Mouse (Mus musculus) embryonic facial prominence, embryonic 11.5 days (tissue): ENCODE measurements around the gene Far2. TPM values are rescaled to one million over a fixed set of nuclear protein-coding genes. Genes with fewer than 3 reads are reported as not detected.

Experiments
- ATAC-seq: fragments of 200-750 bp; cut with Nextera tagmentation; replicated peaks from 2 replicates; pipeline ENCODE4 v1.8.0; 2017; ENCODE audit warnings: low read depth; ENCODE audit not compliant: insufficient number of reproducible peaks, low FRiP score, low TSS enrichment
- DNase-seq: peaks from one replicate; pipeline ENCODE4 v3.0.0-alpha.2; 2015; ENCODE audit warnings: low spot score
- H3K27ac ChIP-seq: fragments of 300-500 bp; sonication (generic); replicated peaks from 2 replicates; pipeline ENCODE4 v1.5.1; 2014; ENCODE audit warnings: mild to moderate bottlenecking, low read depth, low read length, control low read depth
- H3K27me3 ChIP-seq: fragments of 300-500 bp; sonication (generic); 2 replicates; pipeline ENCODE4 v1.6.1; 2014; ENCODE audit warnings: mild to moderate bottlenecking, low read length, moderate library complexity, mixed read lengths; ENCODE audit not compliant: control insufficient read depth, insufficient read depth
- H3K36me3 ChIP-seq: fragments of 300-500 bp; sonication (generic); replicated peaks from 2 replicates; pipeline ENCODE4 v1.6.1; 2014; ENCODE audit warnings: low read depth, mild to moderate bottlenecking, low read length, moderate library complexity, mixed read lengths; ENCODE audit not compliant: control insufficient read depth, insufficient read depth
- H3K4me1 ChIP-seq: fragments of 300-500 bp; sonication (generic); 2 replicates; pipeline ENCODE4 v1.6.1; 2014; ENCODE audit warnings: low read length, mixed read lengths; ENCODE audit not compliant: control insufficient read depth, insufficient read depth
- H3K4me2 ChIP-seq: fragments of 300-500 bp; sonication (generic); 2 replicates; pipeline ENCODE4 v1.6.1; 2014; ENCODE audit warnings: low read depth, mild to moderate bottlenecking, control low read depth, low read length, moderate library complexity
- H3K4me3 ChIP-seq: fragments of 300-500 bp; sonication (generic); 2 replicates; pipeline ENCODE4 v1.5.1; 2014; ENCODE audit warnings: low read depth, low read length, control low read depth
- H3K9ac ChIP-seq: fragments of 300-500 bp; sonication (generic); replicated peaks from 2 replicates; pipeline ENCODE4 v1.6.1; 2014; ENCODE audit warnings: mild to moderate bottlenecking, control low read depth, low read length
- H3K9me3 ChIP-seq: fragments of 300-500 bp; sonication (generic); replicated peaks from 2 replicates; pipeline ENCODE4 v1.6.1; 2016; ENCODE audit warnings: mild to moderate bottlenecking, low read length, inconsistent platforms, mixed read lengths; ENCODE audit not compliant: control insufficient read depth
- WGBS: fragments of 180-500 bp; shearing (Covaris S2); extraction: QIAGEN DNeasy Blood & Tissue Kit; methylation state at CpG from one replicate; pipeline ENCODE4 v1.1.7; 2014; 5-methylcytosine and 5-hydroxymethylcytosine counted together
- polyA plus RNA-seq: library from polyadenylated mRNA; unstranded; fragments of >200 nt; fragmentation: Nextera tagmentation; extraction: Ambion mirVana; gene quantifications from 2 replicates; pipeline ENCODE4 v1.2.1, GENCODE M21; 2014

The Far2 gene
- 2.0 and 2.4 TPM in 2 replicates for polyA plus RNA-seq

DNA sequence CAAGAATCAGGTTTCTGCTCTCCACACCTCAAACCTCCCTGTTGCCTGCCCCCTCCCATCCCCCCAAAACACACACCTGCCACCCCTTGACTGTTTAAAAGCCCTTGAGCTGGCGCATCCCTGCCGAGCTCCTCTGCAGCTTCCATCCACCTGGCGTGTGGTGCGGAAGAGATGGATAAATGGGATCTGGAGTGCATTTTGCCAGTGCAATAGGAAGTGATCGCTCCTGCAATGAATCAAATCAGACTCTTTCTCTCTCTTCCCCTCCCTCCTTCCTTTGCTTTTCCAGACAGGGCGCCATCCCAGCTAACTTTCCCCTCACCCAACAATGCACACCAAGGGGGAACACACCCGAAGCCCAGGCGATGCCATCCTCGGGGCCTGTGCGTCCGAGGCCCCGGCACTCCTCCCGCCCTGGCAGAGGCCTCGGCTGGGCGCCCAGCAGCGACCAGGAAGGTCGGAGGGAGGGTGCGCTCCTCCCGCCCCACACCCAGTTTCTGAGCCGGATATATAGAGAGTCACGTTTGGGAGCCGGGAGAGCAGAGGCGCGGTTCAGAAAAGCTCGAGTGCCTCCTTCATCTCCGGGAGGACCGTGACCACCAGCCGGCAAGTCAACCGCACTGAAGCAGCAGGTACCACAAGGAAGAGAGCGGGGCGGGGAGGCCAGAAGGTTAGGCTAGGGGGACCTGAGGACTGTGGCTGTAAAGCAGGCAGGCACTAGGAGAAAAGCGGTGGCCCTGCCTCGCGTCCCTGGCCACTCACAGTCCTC lies at the start of gene Far2:
TSS of gene Far2 (plus strand) at position 379 of the 769 bp plus-strand sequence.
- no peaks in the 10 kb centered on the region for H3K9me3 ChIP-seq
- peak within 1 kb of the TSS; percentile 65 for H3K4me2 ChIP-seq
- peaks cover 8% of the 10 kb centered on the region for H3K27me3 ChIP-seq
- WGBS, result 3% methylated on average over 34 of the region's 34 CpGs
- peak within 1 kb of the TSS; percentile 53 for H3K9ac ChIP-seq
- peak; percentile 16 for DNase-seq
- H3K4me1 ChIP-seq, result no peaks in the 10 kb centered on the region
- no peak for ATAC-seq
- H3K27ac ChIP-seq, result no peak within 1 kb of the TSS
- peak within 1 kb of the TSS; percentile 32 for H3K4me3 ChIP-seq
- H3K36me3 ChIP-seq, result no peaks in the 10 kb centered on the region

DNA sequence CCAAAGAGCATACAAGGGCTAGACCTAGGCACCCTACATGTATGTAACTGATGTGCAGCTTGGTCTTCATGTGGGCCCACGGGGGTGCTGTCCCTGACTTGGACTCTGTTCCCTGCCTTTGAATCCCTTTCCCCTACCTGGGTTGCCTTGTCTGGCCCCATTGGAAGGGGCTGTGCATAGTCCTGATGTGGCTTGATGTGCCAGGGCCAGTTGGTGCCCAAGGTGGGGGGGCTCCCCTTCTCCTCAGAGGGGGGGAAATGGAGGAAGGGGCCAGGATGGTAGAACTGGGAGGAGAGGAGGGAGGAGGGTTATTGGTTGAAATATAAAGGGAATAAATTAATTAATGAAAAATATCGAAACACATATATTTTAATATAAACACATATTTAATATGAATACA lies 46.6 kb upstream of the Far2 start:
- Histone ChIP-seq H3K36me3 (no peaks in the 10 kb centered on the region), H3K9ac (no peak overlapping the region), H3K9me3 (no peaks in the 10 kb centered on the region), H3K4me3 (no peak overlapping the region), H3K4me1 (no peaks in the 10 kb centered on the region), H3K27me3 (no peaks in the 10 kb centered on the region), H3K27ac (no peak overlapping the region), H3K4me2 (no peak overlapping the region)
- ATAC-seq (no peak), DNase-seq (no peak)
- 86% methylated on average over 2 of the region's 2 CpGs for WGBS

DNA sequence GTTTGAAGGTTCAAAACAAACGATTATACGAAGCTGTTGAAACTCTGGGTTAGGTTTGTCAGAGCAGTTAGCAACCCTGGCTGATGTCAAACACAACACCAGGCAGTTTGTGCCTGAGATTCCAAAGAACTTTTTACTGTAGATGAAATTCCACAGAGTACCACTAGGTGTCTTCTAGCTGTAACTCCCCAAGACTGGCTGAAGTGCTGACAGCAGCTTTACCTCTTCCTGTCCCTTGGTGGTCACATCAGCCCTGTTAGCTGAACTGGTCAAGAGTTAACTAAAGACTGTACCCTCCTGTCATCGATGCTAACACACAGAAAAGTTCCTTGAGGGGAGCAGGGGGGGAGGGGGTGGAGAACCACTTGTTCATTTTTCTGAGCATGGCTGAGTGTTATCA lies 46.0 kb upstream of the Far2 start:
- Histone ChIP-seq H3K4me2 (no peak overlapping the region), H3K36me3 (no peaks in the 10 kb centered on the region), H3K27me3 (no peaks in the 10 kb centered on the region), H3K9ac (no peak overlapping the region), H3K9me3 (no peaks in the 10 kb centered on the region), H3K27ac (no peak overlapping the region), H3K4me1 (no peaks in the 10 kb centered on the region), H3K4me3 (no peak overlapping the region)
- 44% methylated on average over 3 of the region's 3 CpGs for WGBS
- 0 out of 2 replicates have a peak, but pooled peaks have one; percentile 52 for ATAC-seq
- peak; percentile 65 for DNase-seq

DNA sequence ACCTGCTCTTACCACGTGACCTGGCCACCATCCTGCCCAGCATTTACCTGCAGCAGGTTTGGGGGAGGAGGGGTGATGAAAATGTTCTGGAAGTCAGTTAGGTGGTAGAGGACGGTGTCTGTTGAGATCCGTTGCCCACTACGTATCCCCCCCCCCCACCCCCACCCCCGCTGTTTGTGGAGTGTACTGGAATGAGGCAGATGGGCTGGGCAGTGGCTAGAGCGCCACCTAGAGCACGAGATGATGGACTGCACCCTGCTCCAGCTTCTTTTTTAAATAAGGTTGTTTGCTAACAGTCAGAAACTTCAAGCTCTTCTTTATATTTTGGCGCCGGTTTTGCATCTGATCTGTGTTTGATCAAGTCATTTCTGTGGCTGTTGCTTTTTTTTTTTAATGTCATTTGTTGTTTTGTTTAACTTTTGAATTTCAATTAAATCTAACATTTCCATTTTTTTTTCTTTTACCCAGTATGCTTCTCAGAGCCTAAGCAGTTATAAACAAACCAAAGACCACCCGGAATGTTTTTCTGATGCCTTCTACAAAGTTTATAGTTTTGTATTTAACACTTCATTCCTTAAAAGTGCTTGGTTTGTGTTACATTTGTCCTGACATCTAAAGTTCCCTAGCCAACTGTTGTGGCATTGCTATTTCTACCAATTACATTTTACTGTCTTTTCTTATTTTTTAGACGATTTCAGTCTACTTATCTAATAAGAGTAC lies 40.8 kb upstream of the Far2 start:
- Histone ChIP-seq H3K27ac (no peak overlapping the region), H3K9me3 (no peaks in the 10 kb centered on the region), H3K9ac (no peak overlapping the region), H3K4me1 (no peaks in the 10 kb centered on the region), H3K27me3 (no peaks in the 10 kb centered on the region), H3K4me2 (no peak overlapping the region), H3K4me3 (no peak overlapping the region), H3K36me3 (no peaks in the 10 kb centered on the region)
- DNase-seq (no peak), ATAC-seq (no peak)
- WGBS, result 77% methylated on average over 11 of the region's 11 CpGs

DNA sequence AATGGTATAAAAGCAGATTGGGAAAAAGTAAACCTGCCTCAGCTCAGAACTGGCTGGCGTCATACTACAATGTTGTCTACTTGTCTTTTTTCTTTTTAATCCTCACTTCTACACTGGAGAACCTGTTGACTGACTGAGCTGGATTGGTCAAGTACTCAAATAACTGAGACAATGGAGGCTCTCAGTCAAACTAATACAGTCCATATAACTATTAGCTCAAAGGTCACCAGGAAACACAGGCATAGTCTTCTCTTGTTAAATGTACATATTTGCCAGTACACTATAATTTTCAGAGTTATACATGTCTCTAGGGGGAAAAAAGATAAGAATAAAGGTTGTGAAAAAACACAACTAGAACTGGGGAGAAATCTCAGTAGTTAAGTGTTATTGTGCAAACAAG lies 6.3 kb upstream of the Far2 start:
- Histone ChIP-seq H3K4me1 (no peaks in the 10 kb centered on the region), H3K27me3 (no peaks in the 10 kb centered on the region), H3K36me3 (no peaks in the 10 kb centered on the region), H3K9me3 (no peaks in the 10 kb centered on the region), H3K27ac (no peak overlapping the region), H3K9ac (no peak overlapping the region), H3K4me3 (no peak overlapping the region), H3K4me2 (no peak overlapping the region)
- ATAC-seq (no peak), DNase-seq (no peak)
- 91% methylated on average over 1 of the region's 1 CpGs for WGBS

DNA sequence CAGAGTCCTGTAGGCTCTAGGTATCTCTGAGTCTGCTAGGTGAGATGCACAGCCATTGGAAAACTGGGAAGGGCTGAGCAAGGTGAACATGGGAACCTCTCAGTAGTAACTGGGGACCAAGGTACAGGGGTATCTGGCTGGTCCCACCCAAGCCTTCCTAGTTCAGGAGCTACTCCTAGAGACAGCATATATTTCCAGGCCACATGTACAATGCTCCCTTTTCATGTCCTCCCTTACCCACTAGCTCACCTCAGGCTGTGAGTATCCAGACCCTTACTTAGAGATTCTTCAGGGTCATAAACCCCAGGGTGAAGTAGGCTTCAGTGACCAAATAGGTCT lies 560 bp downstream of the Far2 start:
- no peaks in the 10 kb centered on the region for H3K4me1 ChIP-seq
- DNase-seq (no peak), ATAC-seq (no peak)
- H3K4me2 ChIP-seq, result peak overlapping the region; percentile 65
- H3K27me3 ChIP-seq, result peaks cover 8% of the 10 kb centered on the region
- peak overlapping the region; percentile 32; the same call in 1 of the 2 replicates for H3K4me3 ChIP-seq
- no peak overlapping the region for H3K27ac ChIP-seq
- H3K36me3 ChIP-seq, result no peaks in the 10 kb centered on the region
- no peaks in the 10 kb centered on the region for H3K9me3 ChIP-seq
- H3K9ac ChIP-seq, result peak overlapping the region; percentile 53; the same call in 1 of the 2 replicates

DNA sequence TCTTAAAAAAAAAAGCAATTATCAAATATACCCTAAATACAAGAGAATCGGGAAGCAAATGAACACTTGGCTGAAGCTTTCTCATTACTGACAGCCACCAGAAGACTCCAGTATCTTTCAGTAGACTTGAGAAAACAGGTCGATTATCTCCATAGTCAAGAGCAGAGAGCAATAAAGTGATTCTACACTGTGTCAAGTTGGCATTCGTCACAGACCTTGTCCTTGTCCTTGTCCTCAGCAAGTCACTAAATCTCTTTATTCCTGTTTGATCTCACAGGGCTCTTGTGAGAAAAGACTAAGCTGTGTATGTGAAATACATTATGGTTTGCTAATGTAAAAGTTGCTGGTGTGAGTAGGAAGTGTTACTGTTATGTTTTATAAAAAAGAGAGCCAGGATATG lies 16.1 kb downstream of the Far2 start:
- 81% methylated on average over 3 of the region's 3 CpGs for WGBS
- Histone ChIP-seq H3K9ac (no peak overlapping the region), H3K27ac (no peak overlapping the region), H3K27me3 (no peaks in the 10 kb centered on the region), H3K4me2 (no peak overlapping the region), H3K4me1 (no peaks in the 10 kb centered on the region), H3K4me3 (no peak overlapping the region), H3K36me3 (no peaks in the 10 kb centered on the region), H3K9me3 (no peaks in the 10 kb centered on the region)
- ATAC-seq, result no peak
- DNase-seq, result no peak

DNA sequence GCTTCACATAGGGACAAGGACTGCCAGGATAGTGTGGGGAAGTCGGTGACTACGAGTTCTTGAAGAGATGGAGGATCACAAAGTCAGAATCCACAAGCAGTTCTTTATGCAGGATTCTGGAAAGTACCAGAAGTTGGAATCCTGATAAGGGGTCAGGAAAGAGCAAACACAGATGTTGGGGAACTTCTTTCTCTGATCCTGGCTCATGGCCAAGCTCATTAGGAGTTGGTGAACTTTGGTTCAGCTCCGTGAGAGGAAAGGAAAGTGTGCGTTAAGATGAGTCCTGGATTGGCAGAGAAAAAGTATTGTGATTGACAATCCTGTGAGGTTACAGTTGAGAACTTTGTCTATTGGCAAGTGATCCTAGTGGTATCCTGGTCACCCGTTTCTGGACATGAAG lies 19.2 kb downstream of the Far2 start:
- Histone ChIP-seq H3K4me3 (no peak overlapping the region), H3K27me3 (no peaks in the 10 kb centered on the region), H3K9me3 (no peaks in the 10 kb centered on the region), H3K4me1 (no peaks in the 10 kb centered on the region), H3K36me3 (no peaks in the 10 kb centered on the region), H3K4me2 (no peak overlapping the region), H3K27ac (no peak overlapping the region), H3K9ac (no peak overlapping the region)
- ATAC-seq (no peak), DNase-seq (no peak)
- WGBS, result 82% methylated on average over 5 of the region's 5 CpGs
